8 mouse cellular contexts compared by ENCODE assay signal in genomic region chr13:58402744-58403110, GRCm38 (mm10). TPM values are rescaled to one million over a fixed set of nuclear protein-coding genes. Genes with fewer than 3 reads are reported as not detected.
DNase-seq lines count a peak whose midpoint lies in the region; ATAC-seq and TF ChIP-seq lines count a peak whose summit lies in the region.

No protein-coding gene starts in this region.

- H3K4me1 ChIP-seq in erythroblast, embryonic 14.5 days (ENCODE audit: control insufficient read depth), result peaks cover 30% of the 10 kb centered on the region
- peaks cover 0 to 16% of the 10 kb centered on the region in 2 experiments; a peak in 2 of 4 replicates for H3K4me1 ChIP-seq in CH12.LX (ENCODE audit: control insufficient read depth in 1 of 2, insufficient read depth in 2 of 2)
- H3K4me1 ChIP-seq in forebrain, embryonic 16.5 days (replicated peaks; ENCODE audit: control insufficient read depth, insufficient read depth, low read length), result peaks cover 7% of the 10 kb centered on the region
- peaks cover 15% of the 10 kb centered on the region for H3K4me1 ChIP-seq in liver, postnatal 0 days (ENCODE audit: insufficient read depth)

- no peak for TF ChIP-seq CTCF in CH12.LX (conservative IDR thresholded peaks at IDR 0.05 in 1 of 2, IDR thresholded peaks at IDR 0.05 in 1 of 2; ENCODE audit: low read depth in 2 of 2, low read length in 2 of 2)
- TF ChIP-seq CTCF in liver, postnatal 0 days (IDR thresholded peaks at IDR 0.05; ENCODE audit: low read depth), result no peak

- H3K36me3 ChIP-seq in erythroblast, embryonic 14.5 days (ENCODE audit: control insufficient read depth), result peaks cover 61% of the 10 kb centered on the region
- peaks cover 7 to 28% of the 10 kb centered on the region in 2 experiments for H3K36me3 ChIP-seq in CH12.LX (replicated peaks in 1 of 2; ENCODE audit: control insufficient read depth in 1 of 2, insufficient read depth in 1 of 2, low read length in 1 of 2)
- H3K36me3 ChIP-seq in forebrain, embryonic 16.5 days (ENCODE audit: control insufficient read depth, insufficient read depth), result peaks cover 4% of the 10 kb centered on the region
- peaks cover 11% of the 10 kb centered on the region for H3K36me3 ChIP-seq in liver, postnatal 0 days (replicated peaks; ENCODE audit: insufficient read depth, low read length)

- TF ChIP-seq POLR2A in CH12.LX (IDR thresholded peaks at IDR 0.05; ENCODE audit: low read depth, low read length), result no peak

- DNase-seq in CH12.LX (ENCODE audit: extremely low read depth) (no peak), adipocyte (ENCODE audit: low spot score) (no peak)
- DNase-seq in liver, postnatal 0 days, result no peak
- DNase-seq in thymus, postnatal 14 days, result peak; percentile 92
- no peak for DNase-seq in left cerebral cortex, postnatal 14 days (ENCODE audit: low spot score in 2 of 2)

- peak overlapping the region; percentile 99 for H3K4me3 ChIP-seq in erythroblast, embryonic 14.5 days (replicated peaks)
- peak overlapping the region; percentile 87 to 96 (median 89) for H3K4me3 ChIP-seq in CH12.LX (replicated peaks in 1 of 3; ENCODE audit: low read depth in 2 of 3, low read length in 2 of 3, poor library complexity in 1 of 3)
- peak overlapping the region; percentile 65 for H3K4me3 ChIP-seq in forebrain, embryonic 16.5 days (replicated peaks; ENCODE audit: low read length)
- H3K4me3 ChIP-seq in liver, postnatal 0 days (ENCODE audit: low read depth, low read length), result peak overlapping the region; percentile 88

- no peak for TF ChIP-seq EP300 in CH12.LX (IDR thresholded peaks at IDR 0.05; ENCODE audit: low read length)
- TF ChIP-seq EP300 in liver, postnatal 0 days (IDR thresholded peaks at IDR 0.05; ENCODE audit: low read depth), result no peak

- H3K27me3 ChIP-seq in erythroblast, embryonic 14.5 days (ENCODE audit: control insufficient read depth), result no peaks in the 10 kb centered on the region
- no peaks in the 10 kb centered on the region for H3K27me3 ChIP-seq in CH12.LX (replicated peaks)
- no peaks in the 10 kb centered on the region for H3K27me3 ChIP-seq in forebrain, embryonic 16.5 days (replicated peaks; ENCODE audit: control insufficient read depth, insufficient read depth, low read length)
- no peaks in the 10 kb centered on the region for H3K27me3 ChIP-seq in liver, postnatal 0 days (ENCODE audit: insufficient read depth, low read length)

- no peak for TF ChIP-seq RAD21 in CH12.LX (IDR thresholded peaks at IDR 0.05; ENCODE audit: low read depth, low read length)

- intact Hi-C loops in left cerebral cortex, postnatal 14 days (cut with DNase I), result loop anchor here (5.0 kb wide), 3 partner anchors 120 to 185 kb away; no protein-coding TSS in a partner anchor

- H3K27ac ChIP-seq in CH12.LX (ENCODE audit: insufficient read depth, low read depth), result peak overlapping the region; percentile 83
- H3K27ac ChIP-seq in forebrain, embryonic 16.5 days (ENCODE audit: low read length), result peak overlapping the region; percentile 99
- H3K27ac ChIP-seq in liver, postnatal 0 days (ENCODE audit: low read depth), result peak overlapping the region; percentile 99

- H3K79me2 ChIP-seq in CH12.LX (replicated peaks; ENCODE audit: control insufficient read depth, extremely low read depth, insufficient read depth, poor library complexity, severe bottlenecking), result peaks cover 38% of the 10 kb centered on the region

- no peak overlapping the region for H3K4me2 ChIP-seq in CH12.LX (ENCODE audit: insufficient read depth, low read depth, poor library complexity, severe bottlenecking)
- H3K4me2 ChIP-seq in forebrain, embryonic 16.5 days (ENCODE audit: low read length), result peak overlapping the region; percentile 50
- H3K4me2 ChIP-seq in liver, postnatal 0 days (ENCODE audit: low read depth, low read length), result peak overlapping the region; percentile 73

- dilution Hi-C loops in CH12.LX (cut with MboI; ENCODE audit: extremely low pct_ligation_motif_present, extremely low pct_unique_long_range_greater_than_20kb, low sequenced_read_pairs), result no loop called here

- under 1% methylated on average over 36 of the region's 48 CpGs for WGBS in forebrain, embryonic 16.5 days
- 0% methylated on average over 27 of the region's 48 CpGs for WGBS in liver, postnatal 0 days (ENCODE audit: insufficient replicate concordance)

- H3K9ac ChIP-seq in CH12.LX (ENCODE audit: insufficient read depth, low read depth), result peak overlapping the region; percentile 79
- H3K9ac ChIP-seq in forebrain, embryonic 16.5 days (replicated peaks; ENCODE audit: low read depth, low read length), result peak overlapping the region; percentile 76
- H3K9ac ChIP-seq in liver, postnatal 0 days (replicated peaks), result peak overlapping the region; percentile 97

- no peaks in the 10 kb centered on the region for H3K9me3 ChIP-seq in erythroblast, embryonic 14.5 days (ENCODE audit: control insufficient read depth, low read length)
- no peaks in the 10 kb centered on the region for H3K9me3 ChIP-seq in CH12.LX (replicated peaks; ENCODE audit: low read length)
- H3K9me3 ChIP-seq in forebrain, embryonic 16.5 days (ENCODE audit: control insufficient read depth, low read length), result no peaks in the 10 kb centered on the region
- no peaks in the 10 kb centered on the region for H3K9me3 ChIP-seq in liver, postnatal 0 days (ENCODE audit: low read length)

- in situ Hi-C loops in CH12.LX (cut with MboI; ENCODE audit: low pct_ligation_motif_present, low pct_unique_long_range_greater_than_20kb, low sequenced_read_pairs), result no loop called here

- no peak for ATAC-seq in erythroblast, adult 5-6 weeks (replicated peaks; ENCODE audit: low FRiP score, poor library complexity, severe bottlenecking)
- peak; percentile 63 for ATAC-seq in forebrain, embryonic 16.5 days
- peak; percentile 45 for ATAC-seq in liver, postnatal 0 days

TF ChIP-seq in CH12.LX, 34 proteins besides CTCF, POLR2A, EP300 and RAD21:
- TF ChIP-seq E2F4 (IDR thresholded peaks at IDR 0.05; ENCODE audit: insufficient replicate concordance, low read depth, low read length) (no peak), ELF1 (IDR thresholded peaks at IDR 0.05; ENCODE audit: low read depth, low read length) (peak; percentile 40)
TF ChIP-seq in CH12.LX: peak in this region for 1.

RNA-seq across cellular contexts. Expression of gene Hnrnpk, which starts 0.4 kb away (rescaled TPM):
- polyA plus RNA-seq in erythroblast, embryonic 14.5 days (2012), result 23.2 and 24.0 TPM in 2 replicates
- total RNA-seq in erythroblast, adult 5-6 weeks (2015; ENCODE audit: low replicate concordance), result 213 and 264 TPM in 2 replicates
- total RNA-seq in erythroblast, adult 5-6 weeks (2017; ENCODE audit: low replicate concordance), result 500 and 598 TPM in 2 replicates
- total RNA-seq in CH12.LX (2012; rRNA removed) (411 and 510 TPM in 2 replicates), CH12.LX (2014; rRNA removed) (1,174 and 1,271 TPM in 2 replicates)
- polyA plus RNA-seq in CH12.LX (2012; ENCODE audit: insufficient read length, low read depth), result 1,522 and 1,549 TPM in 2 replicates
- 1,925 and 2,161 TPM in 2 replicates for polyA plus RNA-seq in forebrain, embryonic 16.5 days (2015; fragmentation: Nextera tagmentation; extraction: Ambion mirVana)
- polyA plus RNA-seq in liver, postnatal 0 days (2015; fragmentation: Nextera tagmentation; extraction: Ambion mirVana), result 332 and 351 TPM in 2 replicates
- 100 to 1,000 TPM; 649 to 670 TPM for total RNA-seq in left cerebral cortex, postnatal 14 days (2021)

RNA-seq across cellular contexts. Expression of gene Rmi1, which starts 0.7 kb away (rescaled TPM):
- polyA plus RNA-seq in erythroblast, embryonic 14.5 days (2012), result 0.43 and 0.69 TPM in 2 replicates
- total RNA-seq in erythroblast, adult 5-6 weeks (2015; ENCODE audit: low replicate concordance), result 12.7 and 15.8 TPM in 2 replicates
- total RNA-seq in erythroblast, adult 5-6 weeks (2017; ENCODE audit: low replicate concordance), result 10.2 and 10.5 TPM in 2 replicates
- 6.8 and 7.1 TPM in 2 replicates for total RNA-seq in CH12.LX (2012; rRNA removed)
- total RNA-seq in CH12.LX (2014; rRNA removed), result 7.7 and 8.4 TPM in 2 replicates
- 11.0 and 11.1 TPM in 2 replicates for polyA plus RNA-seq in CH12.LX (2012; ENCODE audit: insufficient read length, low read depth)
- polyA plus RNA-seq in forebrain, embryonic 16.5 days (2015; fragmentation: Nextera tagmentation; extraction: Ambion mirVana), result 23.8 and 24.2 TPM in 2 replicates
- 9.0 and 9.8 TPM in 2 replicates for polyA plus RNA-seq in liver, postnatal 0 days (2015; fragmentation: Nextera tagmentation; extraction: Ambion mirVana)
- 10 to 100 TPM; 12.8 to 13.0 TPM for total RNA-seq in left cerebral cortex, postnatal 14 days (2021)

RNA-seq across cellular contexts. Expression of gene 2210016F16Rik, which starts 17.7 kb away (rescaled TPM):
- 1.3 TPM in 2 replicates for polyA plus RNA-seq in erythroblast, embryonic 14.5 days (2012)
- total RNA-seq in erythroblast, adult 5-6 weeks (2015; ENCODE audit: low replicate concordance), result 4.8 and 6.7 TPM in 2 replicates
- 2.2 and 3.1 TPM in 2 replicates for total RNA-seq in erythroblast, adult 5-6 weeks (2017; ENCODE audit: low replicate concordance)
- 0.42 and 0.51 TPM in 2 replicates for total RNA-seq in CH12.LX (2012; rRNA removed)
- 0.12 TPM in 1 of 2 replicates, not detected in the other for total RNA-seq in CH12.LX (2014; rRNA removed)
- 4.7 and 5.3 TPM in 2 replicates for polyA plus RNA-seq in CH12.LX (2012; ENCODE audit: insufficient read length, low read depth)
- polyA plus RNA-seq in forebrain, embryonic 16.5 days (2015; fragmentation: Nextera tagmentation; extraction: Ambion mirVana), result 19.4 and 20.3 TPM in 2 replicates
- polyA plus RNA-seq in liver, postnatal 0 days (2015; fragmentation: Nextera tagmentation; extraction: Ambion mirVana), result 15.4 and 16.6 TPM in 2 replicates
- total RNA-seq in left cerebral cortex, postnatal 14 days (2021), result 1 to 10 TPM; 4.5 to 5.1 TPM

RNA-seq across cellular contexts. Expression of gene Kif27, which starts 43.8 kb away (rescaled TPM):
- 0.01 TPM in 1 of 2 replicates, not detected in the other for polyA plus RNA-seq in erythroblast, embryonic 14.5 days (2012)
- total RNA-seq in erythroblast, adult 5-6 weeks (2015; ENCODE audit: low replicate concordance), result not detected in 2 replicates
- not detected in 2 replicates for total RNA-seq in erythroblast, adult 5-6 weeks (2017; ENCODE audit: low replicate concordance)
- not detected in 2 replicates for total RNA-seq in CH12.LX (2012; rRNA removed)
- not detected in 2 replicates for total RNA-seq in CH12.LX (2014; rRNA removed)
- polyA plus RNA-seq in CH12.LX (2012; ENCODE audit: insufficient read length, low read depth), result not detected in 2 replicates
- 0.93 and 1.4 TPM in 2 replicates for polyA plus RNA-seq in forebrain, embryonic 16.5 days (2015; fragmentation: Nextera tagmentation; extraction: Ambion mirVana)
- polyA plus RNA-seq in liver, postnatal 0 days (2015; fragmentation: Nextera tagmentation; extraction: Ambion mirVana), result 0.02 and 0.05 TPM in 2 replicates
- total RNA-seq in left cerebral cortex, postnatal 14 days (2021), result 1 to 10 TPM; 2.6 to 3.3 TPM

Comparison
In these comparisons a context has a peak if more than half of its experiments do, and no peak if none do; other contexts are left out.
1. RNA of gene Hnrnpk, which starts 0.4 kb away (polyA plus RNA-seq): 1,925 to 2,161 TPM in forebrain, embryonic 16.5 days, 1,522 to 1,549 TPM in CH12.LX and 332 to 351 TPM in liver, postnatal 0 days; 23.2 to 24.0 TPM in erythroblast, embryonic 14.5 days; every median in the first group is over 10 times any median in the second.
2. Peak in every context shown above with its lines, with median percentiles within 50 percentile points of each other: H3K4me3 ChIP-seq, H3K27ac ChIP-seq and H3K9ac ChIP-seq.